7 mouse cellular contexts compared by ENCODE assay signal in genomic region chr5:105732433-105732891, GRCm38 (mm10). TPM values are rescaled to one million over a fixed set of nuclear protein-coding genes. Genes with fewer than 3 reads are reported as not detected.
DNase-seq lines count a peak whose midpoint lies in the region; ATAC-seq and TF ChIP-seq lines count a peak whose summit lies in the region.

No protein-coding gene starts in this region.

- no peaks in the 10 kb centered on the region for H3K9me3 ChIP-seq in heart, embryonic 14.5 days (ENCODE audit: control insufficient read depth, low read length)
- H3K9me3 ChIP-seq in megakaryocyte, embryonic 14.5 days = no peaks in the 10 kb centered on the region

- no peak for TF ChIP-seq CTCF in Patski (IDR thresholded peaks at IDR 0.05)

- no peak overlapping the region for H3K27ac ChIP-seq in heart, embryonic 14.5 days (replicated peaks in 1 of 2; ENCODE audit: control insufficient read depth in 1 of 2, insufficient read depth in 1 of 2, low read depth in 2 of 2, low read length in 2 of 2)

- H3K9ac ChIP-seq in heart, embryonic 14.5 days (ENCODE audit: low read length) = peak overlapping the region; percentile 71

- peaks cover 6 to 11% of the 10 kb centered on the region in 2 experiments for H3K4me1 ChIP-seq in heart, embryonic 14.5 days (ENCODE audit: control insufficient read depth in 2 of 2, insufficient read depth in 2 of 2, low read length in 2 of 2)
- peaks cover 73% of the 10 kb centered on the region for H3K4me1 ChIP-seq in megakaryocyte, embryonic 14.5 days

- 32% methylated on average over 11 of the region's 11 CpGs for WGBS in heart, embryonic 14.5 days

- no peaks in the 10 kb centered on the region for H3K36me3 ChIP-seq in heart, embryonic 14.5 days (ENCODE audit: control insufficient read depth, insufficient read depth, low read length)
- H3K36me3 ChIP-seq in megakaryocyte, embryonic 14.5 days (replicated peaks; ENCODE audit: low read length) = peaks cover 57% of the 10 kb centered on the region

- CTCF ChIA-PET in Patski (lab: Charles Lee) = interaction anchor here (1.5 to 1.7 kb wide), 2 partner anchors 9 to 136 kb away, joined by 5 read pairs; no protein-coding TSS in a partner anchor

- peak overlapping the region; percentile 98 for H3K4me2 ChIP-seq in heart, embryonic 14.5 days (ENCODE audit: low read length)

- no peak for DNase-seq in Patski (ENCODE audit: low read depth, low spot score)
- DNase-seq in embryo, embryonic 9.5 days (ENCODE audit: extremely low spot score) = peak; percentile 31
- peak; percentile 53 to 81 for DNase-seq in kidney, postnatal 25 days
- DNase-seq in urinary bladder, postnatal 25 days (ENCODE audit: low spot score) = peak; percentile 18
- DNase-seq in right cerebral cortex, postnatal 14 days = no peak

- in situ Hi-C loops in Patski (cut with MboI; ENCODE audit: low pct_unique_long_range_greater_than_20kb) = no loop called here

- H3K27me3 ChIP-seq in Patski = no peaks in the 10 kb centered on the region
- 0 out of 2 replicates have a peak, but pooled peaks cover 7% of the 10 kb centered on the region for H3K27me3 ChIP-seq in heart, embryonic 14.5 days (ENCODE audit: control insufficient read depth, insufficient read depth, low read length)
- no peaks in the 10 kb centered on the region for H3K27me3 ChIP-seq in megakaryocyte, embryonic 14.5 days (replicated peaks)

- H3K4me3 ChIP-seq in heart, embryonic 14.5 days (ENCODE audit: control insufficient read depth in 1 of 2, insufficient read depth in 1 of 2, low read depth in 1 of 2, low read length in 2 of 2) = peak overlapping the region; percentile 35 to 59
- peak overlapping the region; percentile 96 for H3K4me3 ChIP-seq in megakaryocyte, embryonic 14.5 days (replicated peaks)

- ATAC-seq in Patski = peak; percentile 70
- ATAC-seq in heart, embryonic 14.5 days (ENCODE audit: insufficient number of reproducible peaks, insufficient read depth, low FRiP score, low read depth) = no peak

- POLR2A ChIA-PET in Patski (lab: Charles Lee) = interaction anchor here (1.2 kb wide), 1 partner anchor 48 kb away, joined by 4 read pairs; no protein-coding TSS in a partner anchor

RNA-seq across cellular contexts. Expression of gene Lrrc8d, which starts 32.7 kb away (rescaled TPM):
- 66.7 TPM for polyA plus RNA-seq in Patski (2021)
- polyA plus RNA-seq in heart, embryonic 14.5 days (2014; fragmentation: Nextera tagmentation; extraction: Ambion mirVana) = 9.7 and 10.2 TPM in 2 replicates
- 13.5 and 27.0 TPM in 2 replicates for polyA plus RNA-seq in megakaryocyte, embryonic 14.5 days (2012; ENCODE audit: insufficient read depth, low replicate concordance)

Comparison
In these comparisons a context has a peak if more than half of its experiments do, and no peak if none do; other contexts are left out.
1. DNase-seq: peak in embryo, embryonic 9.5 days (single experiment), kidney, postnatal 25 days (2 of 2) and urinary bladder, postnatal 25 days (single experiment); none in Patski (single experiment) and right cerebral cortex, postnatal 14 days (single experiment).